Mouse (Mus musculus): Measurements from ENCODE around the gene Nup210.

Gene Nup210

GRCm38 (mm10) chr6:91041287-91041686 is 75.3 kb downstream of the Nup210 start:
- DNase-seq (ENCODE audit: extremely low spot score, low read depth, low spot score): no peak

GRCm38 (mm10) chr6:91028256-91028655 is 88.4 kb downstream of the Nup210 start:
- no peak for DNase-seq (ENCODE audit: extremely low spot score, low read depth, low spot score)

- no peak for DNase-seq (ENCODE audit: extremely low spot score, low read depth, low spot score)
Observed at GRCm38 (mm10) chr6:91020810-91021209, 95.8 kb downstream of the Nup210 start.

- no peak for DNase-seq (ENCODE audit: extremely low spot score, low read depth, low spot score)
Observed at GRCm38 (mm10) chr6:91016600-91017230, 99.9 kb downstream of the Nup210 start.

- DNase-seq (ENCODE audit: extremely low spot score, low read depth, low spot score): no peak
Observed at GRCm38 (mm10) chr6:91014198-91014958, 102.3 kb downstream of the Nup210 start.

- no peak for DNase-seq (ENCODE audit: extremely low spot score, low read depth, low spot score)
Observed at GRCm38 (mm10) chr6:91012458-91012857, 104.2 kb downstream of the Nup210 start.

GRCm38 (mm10) chr6:91011568-91011967 is 105.1 kb downstream of the Nup210 start:
- no peak for DNase-seq (ENCODE audit: extremely low spot score, low read depth, low spot score)

GRCm38 (mm10) chr6:91008284-91008830 is 108.3 kb downstream of the Nup210 start:
- no peak for DNase-seq (ENCODE audit: extremely low spot score, low read depth, low spot score)

GRCm38 (mm10) chr6:91007207-91007606 is 109.4 kb downstream of the Nup210 start:
- no peak for DNase-seq (ENCODE audit: extremely low spot score, low read depth, low spot score)

- DNase-seq (ENCODE audit: extremely low spot score, low read depth, low spot score): no peak
Observed at GRCm38 (mm10) chr6:91004157-91004556, 112.5 kb downstream of the Nup210 start.

GRCm38 (mm10) chr6:91003310-91003995 is 113.2 kb downstream of the Nup210 start:
- DNase-seq (ENCODE audit: extremely low spot score, low read depth, low spot score): no peak

GRCm38 (mm10) chr6:91001566-91001965 is 115.1 kb downstream of the Nup210 start:
- DNase-seq (ENCODE audit: extremely low spot score, low read depth, low spot score): no peak

- no peak for DNase-seq (ENCODE audit: extremely low spot score, low read depth, low spot score)
Observed at GRCm38 (mm10) chr6:91000819-91001525, 115.7 kb downstream of the Nup210 start.

GRCm38 (mm10) chr6:90999176-90999575 is 117.5 kb downstream of the Nup210 start:
- DNase-seq (ENCODE audit: extremely low spot score, low read depth, low spot score): no peak

GRCm38 (mm10) chr6:90997025-90997424 is 119.6 kb downstream of the Nup210 start:
- no peak for DNase-seq (ENCODE audit: extremely low spot score, low read depth, low spot score)

GRCm38 (mm10) chr6:90996181-90996580 is 120.4 kb downstream of the Nup210 start:
- DNase-seq (ENCODE audit: extremely low spot score, low read depth, low spot score): no peak

- peak; percentile 73 for DNase-seq (ENCODE audit: extremely low spot score, low read depth, low spot score)
Observed at GRCm38 (mm10) chr6:90988648-90989317, 127.8 kb downstream of the Nup210 start, which contains the start of gene Iqsec1. TSS of gene Iqsec1 (minus strand) at chr6:90988685.

- DNase-seq (ENCODE audit: extremely low spot score, low read depth, low spot score): no peak
Observed at GRCm38 (mm10) chr6:90988299-90988625, 128.4 kb downstream of the Nup210 start.

- DNase-seq (ENCODE audit: extremely low spot score, low read depth, low spot score): no peak
Observed at GRCm38 (mm10) chr6:90987561-90988298, 128.9 kb downstream of the Nup210 start.

- no peak for DNase-seq (ENCODE audit: extremely low spot score, low read depth, low spot score)
Observed at GRCm38 (mm10) chr6:90984101-90984500, 132.5 kb downstream of the Nup210 start.
